Mouse (Mus musculus): ENCODE results near the gene Arf3. TPM values are rescaled to one million over a fixed set of nuclear protein-coding genes. Genes with fewer than 3 reads are reported as not detected.
"Not testable (repeated sequence)": the region's sequence is repeated elsewhere in the genome, so short reads cannot be mapped to it uniquely, and the experiment has no call there.

The Arf3 gene
- polyA plus RNA-seq, 1 experiment from 2014 or later: 49.3 TPM

DNA sequence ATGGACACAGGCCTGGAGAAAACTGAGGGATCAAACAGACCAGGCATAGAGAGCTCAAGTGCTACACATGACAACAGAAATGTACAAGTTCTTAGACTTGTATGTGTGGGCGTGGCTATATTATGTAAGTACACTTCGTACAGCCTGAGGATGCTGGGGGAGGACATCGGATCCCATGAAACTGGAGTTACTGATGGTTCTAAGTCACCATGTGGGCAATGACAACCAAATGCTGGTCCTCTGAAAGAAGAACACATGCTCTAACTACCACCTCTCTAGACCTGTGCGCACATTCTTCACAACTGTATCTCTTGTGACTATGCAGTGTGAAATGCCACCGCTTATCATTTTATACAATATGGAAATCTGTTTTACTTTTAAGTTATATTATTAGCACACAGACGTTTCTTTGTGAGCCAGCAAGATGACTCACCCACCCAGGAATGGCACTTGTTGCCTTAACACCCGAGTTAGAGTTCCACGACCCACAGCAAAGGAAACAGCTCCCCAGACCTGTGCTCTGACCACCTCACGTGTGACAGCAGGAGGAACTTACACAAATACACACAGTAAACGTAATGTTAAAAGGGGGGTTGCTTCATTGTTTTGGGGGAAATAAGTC, 16.6 kb downstream of the Arf3 start:
- H3K27me3 ChIP-seq: no peaks in the 10 kb centered on the region
- H3K4me2 ChIP-seq: no peak overlapping the region
- H3K4me3 ChIP-seq: no peak overlapping the region
- H3K4me1 ChIP-seq: peaks cover 17% of the 10 kb centered on the region; the same call in 1 of the 2 replicates
- H3K9me3 ChIP-seq: no peaks in the 10 kb centered on the region
- 72% methylated on average over 10 of the region's 10 CpGs for WGBS
- no peak overlapping the region for H3K9ac ChIP-seq
- H3K36me3 ChIP-seq: peaks cover 16% of the 10 kb centered on the region
- ATAC-seq (ENCODE audit: insufficient number of reproducible peaks, low FRiP score, low TSS enrichment, low read depth): no peak
- no peak overlapping the region for H3K27ac ChIP-seq

DNA sequence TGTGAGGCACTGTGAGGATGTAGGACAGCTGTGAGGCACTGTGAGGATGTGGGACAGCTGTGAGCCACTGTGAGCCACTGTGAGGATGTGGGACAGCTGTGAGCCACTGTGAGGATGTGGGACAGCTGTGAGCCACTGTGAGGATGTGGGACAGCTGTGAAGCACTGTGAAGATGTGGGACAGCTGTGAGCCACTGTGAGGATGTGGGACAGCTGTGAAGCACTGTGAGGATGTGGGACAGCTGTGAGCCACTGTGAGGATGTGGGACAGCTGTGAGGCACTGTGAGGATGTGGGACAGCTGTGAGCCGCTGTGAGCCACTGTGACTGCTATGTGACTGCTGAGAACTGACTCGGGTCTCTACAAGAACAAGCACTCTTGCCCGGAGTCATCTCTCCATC, 19.2 kb downstream of the Arf3 start:
- not testable (repeated sequence) for H3K4me2 ChIP-seq; H3K4me3 ChIP-seq; H3K27ac ChIP-seq; H3K9ac ChIP-seq; H3K27me3 ChIP-seq; ATAC-seq (ENCODE audit: insufficient number of reproducible peaks, low FRiP score, low TSS enrichment, low read depth); H3K9me3 ChIP-seq
- WGBS: 76% methylated on average over 3 of the region's 3 CpGs
- H3K36me3 ChIP-seq: peaks cover 42% of the 10 kb centered on the region
- peaks cover 17% of the 10 kb centered on the region; the same call in 1 of the 2 replicates for H3K4me1 ChIP-seq

DNA sequence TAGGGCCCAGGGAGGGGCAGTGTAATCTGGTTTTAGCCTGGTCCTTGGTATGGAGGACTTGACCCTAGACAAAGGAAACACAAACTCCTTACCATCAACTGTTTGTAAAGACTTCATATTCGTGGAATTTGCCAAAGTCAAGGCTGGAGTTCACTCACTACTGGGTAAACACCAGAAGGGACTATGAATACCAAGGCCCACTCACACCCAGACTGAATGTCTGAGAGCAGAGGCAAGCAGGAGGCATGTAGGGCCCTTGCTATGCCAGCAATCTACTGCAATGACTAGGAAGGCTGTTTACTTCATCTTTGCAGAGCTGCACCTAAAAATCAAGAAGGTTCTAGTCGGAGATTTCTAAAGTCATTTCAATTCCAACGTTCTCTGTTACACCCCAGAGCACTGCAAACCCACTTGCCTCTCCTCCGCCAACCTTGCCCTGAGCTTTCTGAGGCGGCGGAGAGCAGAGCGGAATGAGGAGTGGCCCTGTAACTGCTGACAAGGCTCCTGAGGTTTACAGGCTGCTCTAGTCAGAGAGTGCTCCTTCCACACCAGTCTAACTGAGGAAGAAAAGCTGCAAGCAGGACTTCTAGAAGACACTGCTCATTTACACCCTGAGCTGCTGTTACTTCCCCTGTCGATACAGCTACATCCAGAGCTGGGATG, 20.1 kb downstream of the Arf3 start:
- no peaks in the 10 kb centered on the region for H3K27me3 ChIP-seq
- 77% methylated on average over 8 of the region's 8 CpGs for WGBS
- peaks cover 17% of the 10 kb centered on the region; the same call in 1 of the 2 replicates for H3K4me1 ChIP-seq
- no peak overlapping the region for H3K4me2 ChIP-seq
- H3K9me3 ChIP-seq: no peaks in the 10 kb centered on the region
- peaks cover 45% of the 10 kb centered on the region for H3K36me3 ChIP-seq
- no peak for ATAC-seq (ENCODE audit: insufficient number of reproducible peaks, low FRiP score, low TSS enrichment, low read depth)
- H3K27ac ChIP-seq: no peak overlapping the region
- no peak overlapping the region for H3K4me3 ChIP-seq
- no peak overlapping the region for H3K9ac ChIP-seq

DNA sequence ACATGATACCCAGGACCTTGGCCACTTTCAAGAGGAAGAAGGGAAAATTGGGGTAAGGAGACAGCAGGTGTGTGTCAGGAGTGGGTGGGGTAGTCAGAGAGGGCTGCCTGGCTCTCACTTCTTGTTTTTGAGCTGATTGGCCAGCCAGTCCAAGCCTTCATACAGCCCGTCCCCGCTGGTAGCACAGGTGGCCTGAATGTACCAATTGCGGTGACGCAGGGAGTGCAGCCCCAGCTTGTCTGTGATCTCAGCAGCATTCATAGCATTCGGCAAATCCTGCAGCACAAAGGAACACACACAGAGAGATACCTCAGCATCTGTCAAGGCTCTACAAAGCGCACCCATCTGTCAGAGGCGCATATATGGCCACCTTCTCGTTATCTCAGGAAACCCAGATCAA, 22.8 kb downstream of the Arf3 start:
- Histone ChIP-seq H3K36me3 (peaks cover 71% of the 10 kb centered on the region), H3K4me2 (no peak overlapping the region), H3K27ac (no peak overlapping the region), H3K9ac (no peak overlapping the region), H3K4me3 (no peak overlapping the region), H3K4me1 (peaks cover 10% of the 10 kb centered on the region; the same call in 1 of the 2 replicates), H3K9me3 (no peaks in the 10 kb centered on the region), H3K27me3 (no peaks in the 10 kb centered on the region)
- no peak for ATAC-seq (ENCODE audit: insufficient number of reproducible peaks, low FRiP score, low TSS enrichment, low read depth)
- WGBS: 86% methylated on average over 8 of the region's 8 CpGs

DNA sequence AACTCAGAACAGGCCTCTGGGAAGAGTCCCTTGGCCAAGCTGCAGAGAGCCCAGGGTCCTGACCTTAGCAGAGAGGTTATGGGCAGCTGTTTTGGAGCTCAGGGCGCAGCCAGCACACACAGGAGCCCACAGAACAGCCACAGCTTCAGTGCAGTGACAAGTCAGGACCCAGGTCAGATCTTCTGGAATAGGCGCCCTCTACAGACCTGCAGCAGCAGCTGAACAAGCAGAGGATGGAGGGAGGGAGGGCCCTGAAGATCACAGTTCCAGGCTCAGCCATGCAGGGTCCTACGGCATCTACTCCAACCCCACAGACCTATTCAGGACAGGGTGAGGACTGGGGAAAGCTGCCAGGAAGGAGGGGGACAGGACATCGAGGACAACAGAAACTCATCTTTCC, 24.2 kb downstream of the Arf3 start:
- H3K4me2 ChIP-seq: no peak overlapping the region
- 70% methylated on average over 4 of the region's 4 CpGs for WGBS
- H3K36me3 ChIP-seq: peaks cover 73% of the 10 kb centered on the region
- H3K27ac ChIP-seq: no peak overlapping the region
- H3K9me3 ChIP-seq: no peaks in the 10 kb centered on the region
- H3K9ac ChIP-seq: no peak overlapping the region
- ATAC-seq (ENCODE audit: insufficient number of reproducible peaks, low FRiP score, low TSS enrichment, low read depth): no peak
- no peaks in the 10 kb centered on the region for H3K27me3 ChIP-seq
- H3K4me1 ChIP-seq: peaks cover 8% of the 10 kb centered on the region; the same call in 1 of the 2 replicates
- no peak overlapping the region for H3K4me3 ChIP-seq

DNA sequence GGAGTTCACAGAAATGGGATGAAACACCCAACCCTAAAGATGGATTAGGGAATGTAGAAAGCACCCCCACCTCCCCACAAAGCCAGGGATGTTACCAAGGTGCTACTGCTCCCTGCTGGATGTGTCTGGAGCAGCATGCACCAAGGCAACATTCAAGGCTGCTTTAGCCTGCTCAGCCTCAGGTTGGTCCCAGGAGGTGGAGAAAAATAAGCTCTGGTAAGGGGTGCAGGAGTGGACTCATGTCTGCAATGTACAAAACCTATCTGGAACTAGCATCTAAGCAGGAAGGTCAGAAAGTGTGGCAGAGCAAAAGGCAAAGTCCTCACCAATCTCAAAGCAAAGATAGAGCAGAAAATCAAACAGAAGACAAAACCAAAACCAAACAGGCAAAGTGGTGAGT, 25.1 kb downstream of the Arf3 start:
- Histone ChIP-seq H3K9ac (no peak overlapping the region), H3K4me1 (0 out of 2 replicates have a peak, but pooled peaks cover 4% of the 10 kb centered on the region), H3K4me2 (no peak overlapping the region), H3K27ac (no peak overlapping the region), H3K27me3 (no peaks in the 10 kb centered on the region), H3K4me3 (no peak overlapping the region), H3K9me3 (no peaks in the 10 kb centered on the region), H3K36me3 (peaks cover 73% of the 10 kb centered on the region)
- no peak for ATAC-seq (ENCODE audit: insufficient number of reproducible peaks, low FRiP score, low TSS enrichment, low read depth)

DNA sequence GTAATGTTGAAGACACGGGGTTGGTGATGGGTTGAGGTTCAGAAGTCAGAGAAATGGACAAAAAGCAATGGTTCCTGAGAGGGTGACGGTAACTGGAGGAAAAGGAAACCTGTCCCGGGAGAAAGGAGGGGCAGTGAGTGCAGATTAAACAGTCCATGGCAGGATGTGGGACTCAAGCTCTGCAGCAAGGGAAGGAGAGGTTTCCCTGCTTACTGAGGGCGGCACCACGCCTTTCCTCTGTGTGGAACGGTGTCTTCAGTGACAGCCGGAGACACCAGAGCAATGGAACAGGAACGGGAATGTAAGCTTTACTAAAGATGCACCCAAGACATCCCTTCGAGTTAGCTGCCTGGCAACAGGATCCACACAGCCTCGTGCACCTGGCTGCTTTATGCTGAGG, 26.5 kb downstream of the Arf3 start:
- H3K27ac ChIP-seq: no peak overlapping the region
- no peak overlapping the region for H3K4me3 ChIP-seq
- WGBS: 90% methylated on average over 10 of the region's 10 CpGs
- no peak for ATAC-seq (ENCODE audit: insufficient number of reproducible peaks, low FRiP score, low TSS enrichment, low read depth)
- no peak overlapping the region for H3K9ac ChIP-seq
- H3K27me3 ChIP-seq: no peaks in the 10 kb centered on the region
- H3K4me2 ChIP-seq: no peak overlapping the region
- H3K36me3 ChIP-seq: peaks cover 61% of the 10 kb centered on the region
- H3K4me1 ChIP-seq: no peaks in the 10 kb centered on the region
- H3K9me3 ChIP-seq: no peaks in the 10 kb centered on the region

DNA sequence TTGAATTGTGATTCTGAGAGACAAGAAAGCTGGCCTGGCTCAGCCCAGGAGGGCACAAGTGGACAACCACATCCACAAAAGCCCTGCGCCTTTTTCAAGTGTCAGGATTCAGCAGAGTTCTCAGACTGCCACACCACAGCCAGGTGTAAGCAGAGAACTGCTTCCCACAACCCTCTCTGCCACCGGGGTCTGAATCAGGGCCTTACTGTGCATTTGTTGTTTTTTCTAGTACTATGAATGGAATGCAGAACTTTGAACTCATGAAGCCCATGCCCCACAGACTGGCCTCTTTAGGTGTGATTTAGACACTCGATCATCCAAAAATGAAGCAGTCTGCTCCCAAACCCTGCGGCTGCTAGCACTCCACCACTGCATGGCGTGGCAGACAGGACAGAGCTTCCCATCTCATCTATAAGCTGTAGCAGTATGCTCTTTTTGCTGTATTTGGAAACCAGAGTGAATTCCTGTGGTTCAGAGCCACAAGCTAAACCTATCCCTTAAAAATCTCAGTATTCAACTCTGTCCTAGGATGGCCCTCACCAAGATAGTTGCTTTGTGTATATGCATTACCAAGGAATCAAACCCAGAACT, 28.9 kb downstream of the Arf3 start:
- H3K9ac ChIP-seq: no peak overlapping the region
- ATAC-seq (ENCODE audit: insufficient number of reproducible peaks, low FRiP score, low TSS enrichment, low read depth): no peak
- no peaks in the 10 kb centered on the region for H3K27me3 ChIP-seq
- H3K27ac ChIP-seq: no peak overlapping the region
- H3K4me1 ChIP-seq: no peaks in the 10 kb centered on the region
- H3K36me3 ChIP-seq: peaks cover 36% of the 10 kb centered on the region
- H3K9me3 ChIP-seq: no peaks in the 10 kb centered on the region
- 84% methylated on average over 5 of the region's 5 CpGs for WGBS
- no peak overlapping the region for H3K4me3 ChIP-seq
- no peak overlapping the region for H3K4me2 ChIP-seq

DNA sequence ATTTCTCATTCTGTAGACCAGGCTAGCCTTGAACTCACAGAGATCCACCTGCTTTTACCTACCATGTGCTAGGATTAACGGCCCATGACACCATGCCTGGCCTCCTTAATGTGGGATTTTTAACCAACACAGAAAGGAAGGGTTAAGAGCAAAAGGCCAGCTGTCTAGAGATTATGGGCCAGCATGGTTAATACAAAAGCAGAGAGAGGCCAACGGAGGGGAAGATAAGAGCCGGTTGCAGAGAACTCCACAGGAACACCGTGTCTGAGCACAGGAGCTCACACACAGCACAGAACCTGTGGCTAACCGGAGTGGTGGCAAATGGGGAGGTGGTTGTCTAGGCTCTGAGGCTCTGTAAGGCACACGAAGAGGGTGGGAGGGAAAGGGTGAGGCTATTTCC, 29.6 kb downstream of the Arf3 start:
- ATAC-seq (ENCODE audit: insufficient number of reproducible peaks, low FRiP score, low TSS enrichment, low read depth): no peak
- H3K36me3 ChIP-seq: peaks cover 30% of the 10 kb centered on the region
- no peak overlapping the region for H3K9ac ChIP-seq
- no peak overlapping the region for H3K27ac ChIP-seq
- 72% methylated on average over 6 of the region's 6 CpGs for WGBS
- no peak overlapping the region for H3K4me3 ChIP-seq
- H3K9me3 ChIP-seq: no peaks in the 10 kb centered on the region
- no peak overlapping the region for H3K4me2 ChIP-seq
- no peaks in the 10 kb centered on the region for H3K27me3 ChIP-seq
- 0 out of 2 replicates have a peak, but pooled peaks cover under 1% of the 10 kb centered on the region for H3K4me1 ChIP-seq

DNA sequence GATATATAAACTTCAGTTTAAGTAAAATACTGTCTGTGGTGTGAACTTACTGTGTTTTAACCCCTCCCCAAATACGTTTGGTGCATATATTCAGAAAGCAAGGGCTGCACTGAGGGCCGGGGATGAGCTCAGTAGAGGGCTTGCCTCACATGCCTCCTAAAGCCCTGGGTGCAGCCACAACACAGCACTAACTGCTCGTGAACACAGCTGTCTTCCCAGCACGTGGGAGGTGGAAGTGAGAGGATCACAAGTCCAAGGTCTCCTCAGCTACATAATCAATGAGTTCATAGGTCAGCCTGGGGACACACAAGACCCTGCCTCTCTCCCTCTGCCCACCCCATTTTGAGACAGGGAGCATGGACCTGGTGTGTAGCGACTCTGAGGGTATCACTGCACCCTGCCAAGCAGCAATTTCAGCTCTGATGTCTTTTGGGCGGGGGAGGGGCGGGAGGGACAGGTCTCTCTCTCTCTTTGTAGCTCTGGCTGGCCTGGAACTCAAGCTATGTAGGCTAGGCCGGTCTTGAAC, 30.9 kb downstream of the Arf3 start:
- Histone ChIP-seq H3K4me1 (peaks cover 14% of the 10 kb centered on the region), H3K36me3 (peaks cover 23% of the 10 kb centered on the region), H3K9ac (no peak overlapping the region), H3K9me3 (no peaks in the 10 kb centered on the region), H3K4me3 (no peak overlapping the region), H3K27ac (no peak overlapping the region), H3K27me3 (no peaks in the 10 kb centered on the region), H3K4me2 (no peak overlapping the region)
- WGBS: 67% methylated on average over 8 of the region's 8 CpGs
- ATAC-seq (ENCODE audit: insufficient number of reproducible peaks, low FRiP score, low TSS enrichment, low read depth): no peak

DNA sequence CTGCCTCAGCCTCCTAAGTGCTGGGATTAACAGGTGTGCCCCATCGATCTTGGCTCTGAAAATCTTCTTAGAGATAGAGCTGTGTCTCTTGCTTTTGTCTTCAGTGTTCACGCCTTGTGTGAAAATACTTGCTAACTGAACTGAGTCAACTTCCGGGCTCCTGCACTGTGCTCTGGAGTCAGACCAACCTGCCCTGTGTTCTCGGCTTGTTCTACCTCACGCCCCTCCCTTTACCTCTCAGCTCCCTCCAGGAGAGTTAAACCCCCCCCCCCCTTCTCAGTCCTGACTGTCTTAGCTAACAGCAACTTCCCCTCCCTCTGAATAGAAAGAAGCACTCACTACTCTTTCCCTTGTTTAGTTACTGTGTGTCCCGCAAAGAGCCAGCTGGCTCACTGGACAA, 32.2 kb downstream of the Arf3 start:
- no peak for ATAC-seq (ENCODE audit: insufficient number of reproducible peaks, low FRiP score, low TSS enrichment, low read depth)
- H3K36me3 ChIP-seq: peaks cover 10% of the 10 kb centered on the region
- 80% methylated on average over 6 of the region's 6 CpGs for WGBS
- no peak overlapping the region for H3K4me2 ChIP-seq
- H3K27me3 ChIP-seq: no peaks in the 10 kb centered on the region
- no peak overlapping the region for H3K27ac ChIP-seq
- H3K9me3 ChIP-seq: no peaks in the 10 kb centered on the region
- H3K4me3 ChIP-seq: no peak overlapping the region
- H3K9ac ChIP-seq: no peak overlapping the region
- H3K4me1 ChIP-seq: peaks cover 24% of the 10 kb centered on the region
